Mouse (Mus musculus): ENCODE measurements around the gene Iqgap2.

Iqgap2 gene

GRCm38 (mm10) chr13:95583237-95584189 lies 308.2 kb downstream of the Iqgap2 start:
- DNase-seq (ENCODE audit: low spot score) = no peak

- DNase-seq (ENCODE audit: low spot score) = no peak
These were observed 309.9 kb downstream of the Iqgap2 start for GRCm38 (mm10) chr13:95581850-95582249.

DNA sequence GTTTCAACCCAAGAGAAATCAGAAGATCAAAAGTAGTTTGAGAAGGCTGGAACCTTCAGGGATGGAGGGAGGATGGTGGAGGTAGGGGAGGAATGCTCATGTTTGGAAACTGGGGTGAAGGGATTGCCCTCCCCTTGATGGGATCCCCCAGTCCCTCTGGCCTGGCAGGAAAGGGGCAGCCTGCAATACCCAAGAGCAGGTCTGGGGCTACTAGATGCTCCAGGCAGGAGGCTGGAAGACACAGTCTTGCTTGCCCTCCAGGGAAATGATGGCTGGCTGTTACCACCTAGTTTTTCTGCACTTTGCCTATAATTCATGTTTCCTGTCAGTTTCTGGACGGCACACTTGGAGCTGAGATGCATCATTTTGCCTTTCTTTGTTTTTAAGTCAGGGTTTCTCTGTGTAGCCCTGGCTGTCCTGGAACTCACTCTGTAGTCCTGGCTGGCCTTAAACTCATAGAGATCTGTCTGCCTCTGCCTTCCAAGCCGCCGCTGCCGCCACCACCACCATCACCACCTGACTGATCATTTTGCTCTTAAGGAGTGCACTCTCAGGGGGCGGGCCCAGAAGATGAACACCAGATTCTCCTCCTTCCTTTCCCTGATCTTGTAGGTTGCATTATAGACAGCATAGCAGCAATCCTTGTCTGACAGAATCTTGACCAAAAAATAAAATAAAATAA lies 313.6 kb downstream of the Iqgap2 start:
- no peak for DNase-seq (ENCODE audit: low spot score)

Measured in ovary, postnatal 14 days (tissue).